Mouse (Mus musculus) gastrocnemius, adult 2 months (tissue): ENCODE results near the gene Vps33a. TPM values are rescaled to one million over a fixed set of nuclear protein-coding genes. Genes with fewer than 3 reads are reported as not detected.

Experiments
- DNase-seq: peaks from one replicate; pipeline ENCODE4 v3.0.0; 2022
- H3K27ac ChIP-seq: fragments of 200-600 bp; 2 replicates; pipeline ENCODE4 v1.8.1; 2022; ENCODE audit warnings: mild to moderate bottlenecking
- H3K4me3 ChIP-seq: fragments of 200-600 bp; 2 replicates; pipeline ENCODE4 v1.8.1; 2022; ENCODE audit warnings: mild to moderate bottlenecking, moderate library complexity
- CTCF ChIP-seq: fragments of 200-600 bp; IDR thresholded peaks from 2 replicates; pipeline ENCODE4 v1.8.1; 2022; ENCODE audit warnings: antibody characterized with exemption, mild to moderate bottlenecking, moderate library complexity
- intact Hi-C: fragments of 180-260 bp; cut with DNase I; formaldehyde crosslinking; loops from one replicate; pipeline ENCODE4 v1.15.1; 2025
- total RNA-seq, 2 experiments: library from RNA; stranded (reverse); gene quantifications; 2 replicates each; pipeline ENCODE4 v1.2.3; 2021

The Vps33a gene
- total RNA-seq, 2 experiments from 2014 or later, result 34.0 to 36.7 TPM

GRCm38 (mm10) chr5:123576696-123577095, 3.9 kb upstream of the Vps33a start:
- intact Hi-C loops, result no loop called here
- Histone ChIP-seq H3K27ac (no peak overlapping the region), H3K4me3 (no peak overlapping the region)
- TF ChIP-seq CTCF, result no peak
- no peak for DNase-seq

GRCm38 (mm10) chr5:123573362-123573761, 524 bp upstream of the Vps33a start:
- intact Hi-C loops, result no loop called here
- TF ChIP-seq CTCF, result no peak
- Histone ChIP-seq H3K4me3 (peak overlapping the region; percentile 91), H3K27ac (peak overlapping the region; percentile 68)
- no peak for DNase-seq

- no peak for DNase-seq
- Histone ChIP-seq H3K4me3 (no peak overlapping the region), H3K27ac (no peak overlapping the region)
- TF ChIP-seq CTCF, result no peak
- intact Hi-C loops, result no loop called here
These were observed 11.7 kb downstream of the Vps33a start for GRCm38 (mm10) chr5:123561128-123561527.

- intact Hi-C loops, result no loop called here
- no peak for TF ChIP-seq CTCF
- Histone ChIP-seq H3K4me3 (no peak overlapping the region), H3K27ac (no peak overlapping the region)
- DNase-seq, result no peak
These were observed 13.2 kb downstream of the Vps33a start for GRCm38 (mm10) chr5:123559588-123559987.

GRCm38 (mm10) chr5:123556451-123556850, 16.4 kb downstream of the Vps33a start:
- Histone ChIP-seq H3K4me3 (no peak overlapping the region), H3K27ac (no peak overlapping the region)
- peak; percentile 87 for DNase-seq
- intact Hi-C loops, result no loop called here
- TF ChIP-seq CTCF, result no peak

- H3K4me3 ChIP-seq, result no peak overlapping the region
- DNase-seq, result no peak
- intact Hi-C loops, result no loop called here
- no peak for TF ChIP-seq CTCF
- no peak overlapping the region for H3K27ac ChIP-seq
These were observed 17.1 kb downstream of the Vps33a start for GRCm38 (mm10) chr5:123555693-123556092.

GRCm38 (mm10) chr5:123533801-123534200, 39.0 kb downstream of the Vps33a start:
- DNase-seq, result no peak
- Histone ChIP-seq H3K27ac (no peak overlapping the region), H3K4me3 (no peak overlapping the region)
- TF ChIP-seq CTCF, result no peak
- intact Hi-C loops, result no loop called here

- TF ChIP-seq CTCF, result no peak
- no peak for DNase-seq
- no peak overlapping the region for H3K4me3 ChIP-seq
- intact Hi-C loops, result no loop called here
- no peak overlapping the region for H3K27ac ChIP-seq
These were observed 42.8 kb downstream of the Vps33a start for GRCm38 (mm10) chr5:123530056-123530455.

- no peak for DNase-seq
- no peak for TF ChIP-seq CTCF
- intact Hi-C loops, result no loop called here
These were observed 44.2 kb downstream of the Vps33a start for GRCm38 (mm10) chr5:123528641-123529040.

GRCm38 (mm10) chr5:123525916-123526495, 46.8 kb downstream of the Vps33a start:
- no peak for TF ChIP-seq CTCF
- intact Hi-C loops, result no loop called here
- no peak overlapping the region for H3K4me3 ChIP-seq
- no peak overlapping the region for H3K27ac ChIP-seq
- no peak for DNase-seq

More at GRCm38 (mm10) chr5:123528641-123529040, 44.2 kb downstream of the Vps33a start:
- no peak overlapping the region for H3K27ac ChIP-seq
- no peak overlapping the region for H3K4me3 ChIP-seq

- H3K27ac ChIP-seq, result peak within 1 kb of the TSS; percentile 94
- intact Hi-C loops, result no loop called here
These were observed 47.6 kb downstream of the Vps33a start, which contains the start of gene Gm49027 for GRCm38 (mm10) chr5:123525281-123525680. TSS of gene Gm49027 (minus strand) at chr5:123525488.

GRCm38 (mm10) chr5:123524393-123524750, 48.5 kb downstream of the Vps33a start:
- Histone ChIP-seq H3K27ac (peak overlapping the region; percentile 94), H3K4me3 (peak overlapping the region; percentile 91)
- no peak for DNase-seq
- intact Hi-C loops, result no loop called here
- TF ChIP-seq CTCF, result peak; percentile 22

More at GRCm38 (mm10) chr5:123525281-123525680, 47.6 kb downstream of the Vps33a start, which contains the start of gene Gm49027:
- no peak for TF ChIP-seq CTCF
- peak within 1 kb of the TSS; percentile 91 for H3K4me3 ChIP-seq
- no peak for DNase-seq

GRCm38 (mm10) chr5:123523692-123524392, 49.0 kb downstream of the Vps33a start, which contains the start of gene Diablo:
TSS of gene Diablo (minus strand) at chr5:123524176.
- no peak for TF ChIP-seq CTCF
- peak within 1 kb of the TSS; percentile 91 for H3K4me3 ChIP-seq
- intact Hi-C loops, result loop anchor here (1.0 kb wide), 1 partner anchor 80 kb away; no protein-coding TSS in a partner anchor
- H3K27ac ChIP-seq, result peak within 1 kb of the TSS; percentile 94
- DNase-seq, result peak; percentile 99
